Mouse (Mus musculus) cerebellum, postnatal 14 days (tissue): ENCODE data around the gene Zfp90.

Experiments used
- DNase-seq, 2 experiments: peaks; one replicate each; pipeline ENCODE4 v3.0.0; 2021; ENCODE audit warnings: mixed read lengths in 2 of 2

The Zfp90 gene

DNA sequence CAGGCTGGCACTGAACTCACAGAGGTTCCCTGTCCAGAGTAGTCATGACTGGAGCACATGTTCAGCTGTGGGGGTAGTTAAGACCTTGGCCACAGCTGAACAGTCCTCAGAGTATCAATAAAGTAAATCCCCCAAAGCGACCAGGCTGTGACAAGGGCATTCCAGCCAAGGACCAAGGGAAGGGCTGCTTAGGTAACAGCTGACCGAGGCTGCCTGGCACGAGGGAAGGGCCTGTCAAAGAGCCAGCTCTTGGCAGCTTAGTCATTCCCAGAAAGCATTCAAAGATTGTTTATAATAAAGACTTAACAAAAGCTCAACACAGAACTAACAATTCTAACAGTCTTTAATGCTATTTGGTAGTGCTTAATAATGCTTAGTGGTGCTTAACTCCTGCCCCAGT lies 22.7 kb downstream of the Zfp90 start:
- DNase-seq = peak; percentile 47 to 63

DNA sequence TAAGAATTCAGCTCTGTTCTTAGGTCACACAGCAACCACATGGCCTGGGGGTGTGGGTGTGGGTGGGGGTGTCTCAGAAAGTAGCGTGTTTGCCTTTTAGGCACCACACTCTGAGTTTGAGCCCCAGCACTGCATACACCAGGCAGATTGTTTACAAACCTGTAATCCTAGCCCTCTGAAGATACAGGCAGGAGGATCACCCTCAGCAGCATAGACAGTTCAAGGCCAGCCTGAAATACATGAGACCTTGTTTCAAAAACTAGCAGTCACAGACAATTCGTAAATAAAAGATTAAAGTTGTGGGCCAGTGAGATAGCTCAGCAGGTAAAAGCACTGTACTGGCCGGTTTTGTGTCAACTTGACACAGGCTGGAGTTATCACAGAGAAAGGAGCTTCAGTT lies 25.0 kb downstream of the Zfp90 start:
- no peak for DNase-seq

DNA sequence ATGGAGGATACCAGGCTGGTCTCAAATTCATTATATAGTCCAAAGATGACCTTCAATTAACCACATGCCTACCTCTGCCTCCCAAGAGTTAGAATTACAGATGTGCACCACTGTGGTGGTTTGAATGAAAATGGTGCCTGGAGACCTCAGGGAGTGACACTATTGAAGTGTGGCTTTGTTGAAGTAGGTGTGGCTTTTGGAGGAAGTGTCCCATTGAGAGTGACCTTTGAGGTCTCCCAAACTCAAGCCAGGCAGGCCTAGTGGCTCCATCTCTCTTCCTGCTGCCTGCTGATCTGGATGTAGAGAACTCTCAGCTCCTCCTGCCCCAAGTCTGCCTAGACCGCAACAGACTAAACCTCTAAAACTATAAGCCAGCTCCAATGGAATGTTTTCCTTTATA lies 27.6 kb downstream of the Zfp90 start:
- no peak for DNase-seq

DNA sequence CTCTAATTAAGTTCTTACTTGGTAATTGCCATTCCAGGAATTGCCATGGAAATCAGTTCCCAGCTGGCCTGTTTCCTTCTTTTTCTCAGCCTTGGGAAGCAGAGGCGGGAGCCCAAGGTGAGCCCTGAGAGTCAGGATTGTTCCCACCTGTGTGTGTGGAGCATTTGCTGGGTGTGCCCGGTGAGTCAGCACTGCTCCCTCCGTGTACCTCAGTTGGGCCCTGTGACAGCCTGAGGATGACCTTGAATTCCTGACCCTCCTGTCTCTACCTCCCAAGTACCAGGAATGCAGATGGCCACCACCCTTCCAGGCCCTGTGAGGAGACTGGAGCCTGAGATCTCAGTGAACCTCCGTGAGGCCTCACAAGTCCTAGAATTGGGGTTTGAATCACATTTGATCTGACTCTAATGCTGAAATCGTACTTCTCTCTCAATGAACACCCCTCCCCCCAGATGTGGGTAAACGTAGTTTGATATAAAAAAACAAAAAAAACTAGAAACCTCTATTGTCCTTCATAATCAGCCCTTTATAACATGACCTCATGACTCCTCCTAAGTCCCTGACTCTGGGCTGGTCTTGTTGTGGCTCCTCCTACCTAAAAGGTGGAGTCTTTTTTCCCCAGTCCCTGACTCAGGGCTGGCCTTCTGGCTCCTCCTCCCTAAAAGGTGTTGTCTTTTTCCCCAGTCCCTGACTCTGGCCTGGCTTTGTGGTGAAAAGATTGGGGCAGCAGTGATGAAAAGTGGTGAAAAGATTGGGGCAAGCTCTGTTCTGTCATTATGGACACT lies 36.4 kb downstream of the Zfp90 start:
- DNase-seq = no peak

DNA sequence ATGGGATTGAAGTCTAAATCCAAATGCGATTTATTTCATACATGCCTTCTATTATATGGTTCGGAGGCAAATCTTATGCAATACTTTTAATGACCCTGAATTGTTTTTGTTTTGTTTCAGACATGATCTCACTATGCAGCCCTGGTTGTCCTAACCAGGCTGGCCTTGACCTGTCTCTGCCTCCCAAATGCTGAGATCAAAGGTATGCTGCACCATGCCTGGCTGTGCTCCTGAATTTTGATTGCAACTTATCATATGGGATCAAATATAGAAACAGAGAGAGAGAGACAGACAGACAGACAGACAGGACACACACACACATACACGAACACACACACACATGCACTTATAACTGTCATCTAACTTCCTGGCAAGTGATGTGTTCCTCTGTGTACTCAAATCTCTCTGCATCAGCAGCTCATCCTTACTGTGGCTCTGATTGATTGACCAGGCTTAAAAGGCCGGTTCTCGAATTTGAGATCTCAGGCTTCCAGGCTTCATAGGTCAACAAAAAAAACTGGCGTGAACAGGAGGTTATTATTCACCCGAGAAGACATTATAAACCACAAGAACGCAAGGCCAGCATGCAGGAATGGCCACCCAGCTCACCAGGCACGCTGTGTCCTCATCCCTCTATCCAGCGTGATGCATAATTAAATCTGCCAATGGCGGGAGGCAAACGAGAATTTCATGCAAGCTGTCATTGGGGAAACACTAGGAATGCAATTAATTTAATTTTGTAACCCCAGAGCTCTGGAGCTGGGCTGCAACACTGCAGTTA lies 37.8 kb downstream of the Zfp90 start:
- DNase-seq = no peak

DNA sequence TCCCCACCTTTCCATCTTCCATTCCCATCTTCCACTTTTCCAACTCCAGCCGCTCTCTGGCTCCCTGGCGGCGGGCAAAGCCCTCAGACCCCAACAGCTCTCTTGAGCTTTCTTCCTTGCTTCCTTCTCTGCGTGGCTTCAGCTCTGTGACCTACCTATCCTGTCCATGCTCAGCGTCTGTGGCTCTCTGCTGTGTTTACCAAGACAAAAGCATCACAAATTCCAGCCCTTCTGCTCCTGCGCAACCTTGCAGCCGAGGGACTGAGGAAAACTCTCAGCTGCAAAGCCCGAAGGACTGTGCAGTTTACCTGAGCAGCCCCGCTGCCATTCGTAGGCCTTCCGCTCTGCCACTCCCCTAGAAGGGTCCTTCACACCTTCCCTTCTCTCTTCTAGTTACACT lies 38.9 kb downstream of the Zfp90 start:
- no peak for DNase-seq

GRCm38 (mm10) chr8:106462131-106462530 lies 47.0 kb downstream of the Zfp90 start:
- no peak for DNase-seq

- no peak for DNase-seq
Observed at GRCm38 (mm10) chr8:106463795-106464194, 48.7 kb downstream of the Zfp90 start.

- no peak for DNase-seq
Observed at GRCm38 (mm10) chr8:106469485-106469884, 54.4 kb downstream of the Zfp90 start.

DNA sequence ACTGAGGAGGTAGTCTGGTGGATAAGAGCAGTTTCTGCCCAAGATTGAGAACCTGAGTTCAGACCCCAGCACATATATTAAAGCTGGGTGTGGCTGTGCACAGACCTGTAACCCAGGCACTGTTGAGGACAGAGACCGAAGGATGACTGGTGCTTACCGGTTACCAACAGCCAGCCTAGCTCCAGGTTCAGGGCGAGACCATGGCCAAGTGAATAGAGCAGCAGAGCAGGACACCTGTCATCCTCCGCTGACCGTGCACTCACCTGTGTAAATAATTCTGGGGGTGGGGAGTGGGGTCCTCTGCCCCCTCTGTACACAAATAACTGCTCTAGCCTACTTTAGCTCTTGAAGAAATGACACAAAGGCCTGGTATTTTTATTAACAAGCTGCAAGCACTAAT lies 58.9 kb downstream of the Zfp90 start:
- DNase-seq = no peak
